Mouse (Mus musculus) myocyte (in vitro differentiated cells): ENCODE measurements at regions not wholly inside any gene's neighbourhood (a gene's known extent, or its start where the extent isn't known, plus 50 kb on each side); places are given as distances from the start of the nearest gene placed in this dataset.

Source experiments
- MAX ChIP-seq: IDR thresholded peaks from one replicate; pipeline ENCODE4 v1.6.1; 2011; ENCODE audit warnings: low read depth, mild to moderate bottlenecking, control low read depth
- POLR2A ChIP-seq: IDR thresholded peaks from one replicate; pipeline ENCODE4 v1.6.1; 2011; ENCODE audit warnings: low read depth, mild to moderate bottlenecking, control low read depth, moderate library complexity; ENCODE audit not compliant: insufficient read length

DNA sequence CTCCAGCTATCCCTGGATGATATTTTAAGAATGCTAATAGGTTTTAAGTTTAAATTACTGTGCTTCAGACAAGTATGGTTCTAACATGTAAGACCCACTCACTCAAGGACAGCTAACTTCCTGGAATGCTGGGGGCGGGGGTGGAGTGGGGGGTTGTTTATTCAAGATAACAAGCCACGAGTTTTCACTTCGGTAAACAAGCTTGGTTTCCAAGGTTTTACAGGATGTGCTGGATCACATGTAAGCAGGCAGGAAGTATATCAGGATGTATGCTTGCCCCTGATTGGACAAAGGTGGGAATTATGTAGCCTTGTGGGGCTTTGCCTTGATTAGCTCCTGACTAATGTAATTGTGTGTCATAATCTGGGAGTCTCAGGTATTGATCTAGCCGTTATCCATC, 129.5 kb downstream of the Spry2 start:
- TF ChIP-seq MAX (no peak), POLR2A (no peak)
